Mouse (Mus musculus) ovary, adult 18-20 months (tissue): ENCODE results near the gene Rpf1.

Experiments
- DNase-seq: peaks from one replicate; pipeline ENCODE4 v3.0.0; 2022; ENCODE audit warnings: low spot score, mixed read lengths

Rpf1 gene

GRCm38 (mm10) chr3:146500003-146500809, 21.0 kb downstream of the Rpf1 start:
- DNase-seq = peak; percentile 50

DNA sequence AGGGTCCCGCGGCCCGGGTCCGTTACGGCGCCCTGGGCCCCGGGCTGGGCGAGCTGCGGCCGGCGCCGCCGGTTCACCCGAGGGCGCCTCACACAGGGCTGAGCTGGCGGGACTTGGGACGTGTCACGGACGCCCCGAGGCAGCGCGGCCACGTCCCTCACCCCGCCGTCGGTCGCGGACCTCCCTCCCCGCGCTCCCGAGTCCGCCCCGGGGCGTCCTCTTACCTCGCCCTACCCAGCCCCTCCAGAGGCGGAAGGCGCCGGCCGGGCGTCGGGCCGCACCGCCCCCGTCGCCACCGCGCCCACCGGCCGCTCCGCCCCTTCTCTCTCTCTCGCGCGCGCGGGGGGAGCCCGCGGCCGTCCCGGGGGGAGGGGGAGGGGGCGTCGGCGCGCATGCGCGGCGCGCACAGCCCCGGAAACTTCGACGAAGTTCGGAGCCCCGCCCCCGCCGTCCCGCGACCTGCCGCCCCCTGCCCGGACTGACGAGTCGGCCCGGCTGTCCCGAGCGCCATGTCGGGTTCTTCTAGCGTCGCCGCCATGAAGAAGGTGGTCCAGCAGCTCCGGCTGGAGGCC, 21.7 kb downstream of the Rpf1 start, which contains the start of the genes Spata1 and Gng5:
Gene Spata1 (minus strand): TSS at position 323 of the 572 bp plus-strand sequence.
Gene Gng5 (plus strand): TSS at position 377 of the 572 bp plus-strand sequence.
- peak; percentile 86 for DNase-seq

DNA sequence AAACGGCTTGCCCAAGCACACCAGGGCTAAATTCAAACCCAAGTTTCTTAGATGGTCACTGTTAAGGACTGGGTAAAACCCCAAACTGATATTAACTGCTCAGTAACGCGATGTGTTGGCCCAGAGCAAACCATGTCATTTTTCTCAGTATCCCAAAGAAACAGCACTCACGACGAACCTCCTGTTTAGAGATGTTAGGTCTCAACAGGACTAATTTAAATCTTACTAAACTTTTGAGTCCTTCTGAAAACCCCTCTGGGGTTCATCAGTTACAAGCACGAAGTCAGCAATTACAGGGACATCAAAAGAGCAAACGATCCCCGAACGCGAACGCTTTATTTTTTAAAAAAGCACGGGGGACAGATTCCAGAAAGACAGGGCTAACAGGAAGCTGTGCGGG, 22.2 kb downstream of the Rpf1 start:
- DNase-seq = no peak

DNA sequence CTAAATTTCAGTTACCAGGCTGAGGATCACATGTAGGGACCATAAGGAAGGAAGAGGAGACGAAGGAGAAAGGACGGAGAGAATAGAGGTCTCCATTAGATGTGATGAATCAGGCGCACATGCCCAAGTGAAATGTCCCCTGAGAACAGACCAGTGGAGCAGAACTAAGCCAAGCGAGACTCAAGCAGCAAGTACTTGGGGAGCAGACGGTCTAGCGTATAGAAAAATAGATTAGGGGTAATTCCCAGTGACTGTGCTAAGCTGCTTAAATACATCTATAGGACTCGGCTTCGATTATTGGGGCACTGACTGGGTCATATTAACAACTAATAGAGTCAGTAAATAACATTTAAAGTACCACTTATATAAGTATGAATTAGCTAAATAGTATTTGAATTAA, 26.3 kb downstream of the Rpf1 start:
- DNase-seq = no peak

GRCm38 (mm10) chr3:146486464-146486863, 34.8 kb downstream of the Rpf1 start:
- no peak for DNase-seq

GRCm38 (mm10) chr3:146482044-146482443, 39.2 kb downstream of the Rpf1 start:
- DNase-seq = no peak

GRCm38 (mm10) chr3:146474428-146474827, 46.8 kb downstream of the Rpf1 start:
- DNase-seq = no peak

GRCm38 (mm10) chr3:146473741-146474140, 47.5 kb downstream of the Rpf1 start:
- DNase-seq = no peak

DNA sequence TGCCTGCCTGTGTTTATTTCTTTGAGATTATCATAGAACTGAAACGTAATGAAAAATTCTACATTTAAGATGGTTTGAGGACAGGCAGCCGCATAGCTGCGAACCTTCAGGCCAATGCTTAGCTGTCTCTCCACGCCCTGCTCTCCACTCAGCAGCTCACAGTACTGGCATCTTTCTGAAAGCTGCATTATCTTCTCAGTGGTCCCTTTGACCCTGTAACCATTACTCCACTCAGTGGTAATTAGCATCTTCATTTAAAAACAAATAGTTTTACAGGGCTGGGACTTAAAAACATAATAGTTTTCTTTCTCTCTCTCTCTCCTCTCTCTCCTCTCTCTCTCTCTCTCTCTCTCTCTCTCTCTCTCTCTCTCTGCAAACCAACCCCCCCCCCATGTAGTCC, 48.6 kb downstream of the Rpf1 start:
- no peak for DNase-seq

- DNase-seq = no peak
Observed at GRCm38 (mm10) chr3:146469226-146469625, 52.0 kb downstream of the Rpf1 start.

- no peak for DNase-seq
Observed at GRCm38 (mm10) chr3:146462939-146463338, 58.3 kb downstream of the Rpf1 start.
